Mouse (Mus musculus) mouse trophoblast stem cell (cell line): Measurements from ENCODE around the gene Il17f.
"Not testable (repeated sequence)": the region's sequence is repeated elsewhere in the genome, so short reads cannot be mapped to it uniquely, and the experiment has no call there.

ENCODE experiments used
- in situ Hi-C, 2 experiments: fragments of 300-500 bp; cut with MseI, MboI; formaldehyde crosslinking; loops; 2 replicates in 1 of 2; 3 replicates in 1 of 2; pipeline ENCODE4 v1.15.1; 2025

Gene Il17f

DNA sequence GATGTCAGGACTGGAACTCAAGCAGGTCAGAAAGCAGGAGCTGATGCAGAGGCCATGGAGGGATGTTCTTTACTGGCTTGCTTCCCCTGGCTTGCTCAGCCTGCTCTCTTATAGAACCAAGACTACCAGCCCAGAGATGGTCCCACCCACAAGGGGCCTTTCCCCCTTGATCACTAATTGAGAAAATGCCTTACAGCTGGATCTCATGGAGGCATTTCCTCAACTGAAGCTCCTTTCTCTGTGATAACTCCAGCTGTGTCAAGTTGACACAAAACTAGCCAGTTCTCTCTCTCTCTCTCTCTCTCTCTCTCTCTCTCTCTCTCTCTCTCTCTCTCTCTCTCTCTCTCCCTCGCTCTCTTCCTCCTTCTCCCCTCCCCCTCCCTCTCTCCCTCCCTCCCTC, at the start of gene Il17f:
Gene Il17f, minus strand, starts transcription at position 101 of the 400 bp plus-strand sequence.
- in situ Hi-C loops: not testable (repeated sequence)

- in situ Hi-C loops: no loop called here
These were observed 49.5 kb upstream of the Il17f start for GRCm38 (mm10) chr1:20839911-20840310.

DNA sequence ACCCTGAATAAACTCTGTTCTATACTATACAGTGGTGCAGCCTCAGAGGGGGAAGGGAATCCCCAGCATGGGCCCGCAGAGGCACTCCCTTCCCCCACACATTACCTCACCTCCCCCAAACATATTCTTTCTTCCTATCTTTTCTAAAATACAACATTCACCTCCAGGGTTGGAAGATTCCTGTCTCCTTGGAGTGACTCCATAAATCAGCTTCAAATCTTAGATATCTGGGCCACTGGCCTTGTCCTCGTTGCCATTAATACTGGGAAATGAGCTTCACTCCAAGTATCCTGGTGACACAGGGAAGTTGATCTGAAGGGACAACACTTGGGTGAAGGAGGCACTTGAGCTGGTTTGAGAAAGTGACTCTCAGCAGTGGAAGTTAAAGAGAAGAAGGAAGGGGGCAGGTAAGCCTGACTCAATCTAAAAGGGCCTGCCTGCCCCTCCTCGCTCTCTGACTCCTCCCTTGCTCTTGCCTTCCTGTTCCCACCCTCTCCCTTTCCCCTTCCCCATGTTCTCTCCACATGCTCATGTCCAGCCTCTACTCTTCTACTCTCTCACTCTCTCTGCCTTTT, 46.2 kb upstream of the Il17f start:
- in situ Hi-C loops: no loop called here

GRCm38 (mm10) chr1:20833141-20833511, 42.7 kb upstream of the Il17f start:
- in situ Hi-C loops: no loop called here

DNA sequence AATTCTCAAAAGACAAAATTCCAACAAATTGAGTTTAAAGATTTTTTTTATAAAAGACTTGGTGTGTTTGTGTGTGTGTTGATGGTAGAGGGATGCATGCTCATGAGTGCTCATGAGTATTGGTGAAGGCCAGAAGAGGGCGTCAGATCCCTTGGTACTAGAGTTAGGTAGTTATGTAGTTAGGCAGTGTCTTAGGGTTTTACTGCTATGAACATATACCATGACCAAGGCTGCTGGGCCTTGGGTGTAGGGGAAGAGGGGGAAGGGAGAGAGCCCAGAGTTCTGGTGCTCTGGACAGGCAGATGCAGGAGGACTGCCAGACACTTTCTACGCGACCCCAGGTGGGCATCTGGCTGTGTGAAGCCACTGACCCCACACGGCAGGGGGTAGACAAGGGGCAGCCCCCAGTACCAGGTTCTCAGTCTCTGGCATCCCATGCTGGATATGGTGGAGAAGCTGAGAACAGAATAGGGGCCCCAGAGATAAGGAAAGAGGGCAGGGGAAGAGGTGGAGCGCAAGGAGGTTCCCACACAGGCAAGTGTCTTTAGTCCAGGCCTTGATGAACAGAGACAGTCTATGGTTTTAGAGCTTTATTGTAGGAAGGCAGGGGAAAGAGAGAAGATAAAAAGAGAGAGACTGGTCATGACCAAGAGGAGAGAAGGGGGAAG, 42.2 kb upstream of the Il17f start:
- in situ Hi-C loops: no loop called here

DNA sequence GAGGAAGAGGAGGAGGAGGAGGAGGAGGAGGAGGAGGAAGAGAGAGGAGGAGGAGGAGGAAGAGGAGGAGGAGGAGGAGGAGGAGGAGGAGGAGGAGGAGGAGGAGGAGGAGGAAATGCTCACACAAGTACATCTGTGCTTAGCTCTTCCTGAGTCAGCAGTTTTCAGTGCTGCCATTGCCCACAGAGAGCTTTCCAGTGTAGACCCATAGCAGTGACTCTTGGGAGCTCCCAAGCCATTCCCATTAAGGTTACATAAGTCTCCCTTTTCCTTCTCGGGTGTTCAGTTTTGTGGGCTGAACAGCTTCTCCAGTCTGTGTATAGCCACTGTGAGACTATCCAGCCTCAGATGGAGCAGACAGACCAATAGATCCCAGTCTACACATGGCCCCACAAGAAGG, 40.1 kb upstream of the Il17f start:
- in situ Hi-C loops: no loop called here

GRCm38 (mm10) chr1:20828061-20828460, 37.6 kb upstream of the Il17f start:
- in situ Hi-C loops: no loop called here

- in situ Hi-C loops: no loop called here
These were observed 34.6 kb upstream of the Il17f start for GRCm38 (mm10) chr1:20825036-20825435.

GRCm38 (mm10) chr1:20823906-20824305, 33.5 kb upstream of the Il17f start:
- in situ Hi-C loops: no loop called here

- in situ Hi-C loops: no loop called here
These were observed 33.1 kb upstream of the Il17f start for GRCm38 (mm10) chr1:20823471-20823870.

- in situ Hi-C loops: no loop called here
These were observed 30.5 kb upstream of the Il17f start for GRCm38 (mm10) chr1:20820959-20821358.

- in situ Hi-C loops: no loop called here
These were observed 29.6 kb upstream of the Il17f start, which contains the start of gene Mcm3 for GRCm38 (mm10) chr1:20819771-20820605. Mcm3 (minus strand) TSS chr1:20820312.

DNA sequence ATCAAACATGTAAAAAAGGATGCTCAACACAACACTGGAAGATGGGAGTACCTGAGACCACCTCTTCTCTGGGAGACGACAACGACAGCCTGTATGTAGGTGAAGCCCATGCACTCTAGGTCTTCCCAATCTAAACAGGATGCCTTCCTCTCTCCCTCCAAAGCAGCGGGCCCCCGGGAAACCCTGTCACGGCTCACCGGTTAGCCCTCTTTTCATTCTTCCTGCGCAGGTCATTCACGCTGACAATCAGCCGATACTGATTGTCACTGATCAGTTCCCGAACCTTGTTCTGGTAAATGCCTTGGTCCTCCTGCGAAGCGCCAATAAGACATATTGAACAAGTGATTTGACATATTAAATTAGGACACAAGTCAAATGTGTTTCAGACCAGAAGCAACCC, 27.2 kb upstream of the Il17f start:
- in situ Hi-C loops: no loop called here

DNA sequence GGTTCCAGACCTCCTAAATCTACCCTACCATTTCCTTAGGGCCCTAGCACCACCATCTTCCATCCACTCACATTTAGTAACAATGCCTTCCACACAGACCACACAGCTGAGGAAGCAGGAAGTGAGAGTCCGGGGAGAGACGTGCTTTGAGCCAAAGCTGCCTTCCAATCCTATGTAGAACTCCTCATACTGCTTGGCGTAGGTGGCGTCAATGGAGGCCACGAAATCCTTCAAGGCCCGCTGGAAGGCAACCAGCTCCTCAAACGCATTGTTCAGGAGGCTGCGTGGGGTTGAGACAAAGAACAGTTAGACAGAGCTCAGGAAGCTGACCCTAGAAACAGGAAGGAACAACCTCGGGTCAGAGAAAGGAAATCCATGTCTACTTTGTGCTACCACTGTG, 26.8 kb upstream of the Il17f start:
- in situ Hi-C loops: no loop called here

DNA sequence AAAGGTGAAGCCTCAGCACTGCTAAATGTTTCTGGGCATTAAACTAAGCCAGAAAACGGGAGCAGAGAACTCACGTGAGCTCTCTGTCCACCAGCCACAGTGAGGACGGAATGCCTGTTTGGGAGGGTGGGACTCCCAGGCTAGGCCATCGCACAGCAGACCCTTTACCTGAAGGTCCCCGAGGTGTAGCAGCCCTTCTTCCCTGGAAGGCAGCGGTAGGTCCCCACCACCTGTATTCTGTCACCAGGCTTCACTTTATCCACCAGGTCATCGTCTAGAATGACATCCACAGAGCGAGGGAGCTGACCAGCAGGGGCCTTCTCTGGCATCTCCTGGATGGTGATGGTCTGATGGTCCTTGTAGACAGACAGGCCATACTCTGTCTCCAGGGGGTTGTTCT, 24.1 kb upstream of the Il17f start:
- in situ Hi-C loops: no loop called here

GRCm38 (mm10) chr1:20804526-20804925, 14.1 kb upstream of the Il17f start:
- in situ Hi-C loops: no loop called here

- in situ Hi-C loops: no loop called here
These were observed 11.4 kb upstream of the Il17f start for GRCm38 (mm10) chr1:20801682-20802390.

DNA sequence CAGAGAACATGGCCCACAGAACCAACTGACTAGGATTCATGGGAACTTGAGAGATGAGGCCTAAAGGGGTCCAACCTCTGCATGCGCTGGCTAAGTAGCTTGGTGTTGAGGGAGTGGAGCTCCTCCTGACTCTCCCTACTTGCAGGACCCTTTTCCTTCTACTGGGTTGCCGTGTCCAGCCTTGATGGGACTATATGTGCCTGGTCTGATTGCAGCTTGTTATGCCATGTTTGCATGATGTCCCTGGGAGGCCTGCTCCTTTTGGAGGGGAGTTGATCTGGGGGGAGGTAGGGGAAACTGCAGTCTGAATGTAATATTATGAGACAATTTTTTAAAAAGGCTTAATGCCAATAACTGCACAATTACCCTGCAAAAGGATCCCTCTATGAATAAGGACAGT, 10.9 kb upstream of the Il17f start:
- in situ Hi-C loops: no loop called here

GRCm38 (mm10) chr1:20795178-20795577, 4.8 kb upstream of the Il17f start:
- in situ Hi-C loops: no loop called here

DNA sequence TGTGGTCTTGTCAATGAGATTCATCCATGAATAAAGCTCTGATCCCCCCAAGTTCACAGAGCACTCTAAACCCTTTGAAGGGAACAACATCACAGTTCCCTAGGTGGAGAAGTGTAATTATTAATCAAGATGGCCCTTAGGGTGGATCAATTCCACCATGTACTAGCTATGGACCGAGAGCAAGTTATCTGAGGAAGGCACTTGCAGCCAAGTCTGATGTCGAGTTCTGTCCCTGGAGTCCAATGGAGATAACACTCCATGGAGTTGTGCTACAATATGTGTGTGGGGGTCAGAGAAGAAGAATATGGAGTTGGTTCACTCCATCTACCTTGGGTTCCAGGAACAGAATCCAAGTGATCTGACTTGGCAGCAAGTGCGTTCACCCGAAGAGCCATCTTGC, 4.3 kb upstream of the Il17f start:
- in situ Hi-C loops: no loop called here

DNA sequence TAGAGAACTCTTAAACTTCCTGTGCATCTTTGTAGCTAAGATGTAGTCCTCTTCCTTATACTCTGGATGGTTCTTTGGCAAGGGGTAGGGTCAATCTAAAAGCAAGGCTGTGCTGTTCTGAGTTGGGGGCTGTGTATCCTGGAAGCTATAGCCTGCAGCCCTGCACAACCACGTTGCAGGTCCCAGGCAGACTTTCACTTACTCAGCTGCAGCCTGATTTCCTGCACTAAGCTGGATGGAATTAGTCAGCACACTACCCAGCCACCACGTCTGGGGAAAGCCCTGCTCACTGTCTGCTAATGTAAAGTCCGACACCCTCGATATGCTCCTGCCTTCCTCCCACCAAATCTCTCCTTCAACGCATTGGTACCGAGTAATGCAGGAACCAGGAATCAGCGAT, 997 bp upstream of the Il17f start:
- in situ Hi-C loops: no loop called here

DNA sequence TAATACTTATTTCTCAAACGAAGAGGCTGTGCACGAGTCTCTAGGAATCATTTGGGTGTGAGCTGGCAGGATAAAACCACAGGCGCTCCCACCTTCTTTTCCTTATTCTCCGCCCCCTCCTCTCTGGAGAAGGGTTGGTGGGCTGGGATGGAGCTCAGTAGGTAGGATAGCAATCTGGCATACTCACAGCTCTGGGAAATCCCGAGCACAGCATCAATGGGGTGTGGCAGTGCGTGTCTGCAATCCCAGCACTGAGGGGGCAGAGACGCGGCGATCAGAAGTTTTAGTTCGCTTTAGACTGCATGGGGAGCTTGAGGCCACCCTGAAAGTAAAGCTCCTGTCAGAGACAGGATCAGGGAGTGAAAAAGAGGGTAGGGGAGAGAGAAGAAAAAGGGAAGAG, 2.0 kb downstream of the Il17f start:
- in situ Hi-C loops: no loop called here
